Mouse (Mus musculus): Measurements from ENCODE around the gene Rbmxl2.

Gene Rbmxl2

DNA sequence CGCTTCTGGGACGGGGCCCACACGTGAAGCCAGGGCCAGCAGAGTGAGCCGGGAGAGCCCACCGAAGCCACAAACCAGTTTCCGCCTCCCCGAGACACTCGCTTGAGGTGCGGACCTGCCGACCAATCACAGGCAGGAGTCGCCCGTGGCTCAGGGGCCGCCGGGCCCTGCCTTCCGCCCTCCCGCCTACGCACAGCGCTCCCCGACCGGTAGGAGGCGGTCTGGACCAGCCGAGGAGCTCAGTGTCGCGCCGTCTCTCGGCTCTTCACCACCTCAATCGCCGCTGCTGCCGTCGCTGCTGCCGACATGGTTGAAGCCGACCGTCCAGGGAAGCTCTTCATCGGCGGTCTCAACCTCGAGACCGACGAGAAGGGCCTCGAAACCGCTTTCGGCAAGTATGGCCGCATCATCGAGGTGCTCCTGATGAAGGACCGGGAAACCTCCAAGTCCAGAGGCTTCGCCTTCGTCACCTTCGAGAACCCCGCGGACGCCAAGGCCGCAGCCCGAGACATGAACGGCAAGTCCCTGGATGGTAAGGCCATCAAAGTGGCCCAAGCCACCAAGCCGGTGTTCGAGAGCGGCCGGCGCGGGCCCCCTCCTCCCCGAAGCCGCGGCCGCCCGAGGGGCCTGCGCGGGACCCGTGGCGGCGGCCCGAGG, at the start of gene Rbmxl2:
Gene Rbmxl2 (plus strand): TSS at position 242 of the 657 bp plus-strand sequence.
- no peak for ATAC-seq (ENCODE audit: low TSS enrichment)

DNA sequence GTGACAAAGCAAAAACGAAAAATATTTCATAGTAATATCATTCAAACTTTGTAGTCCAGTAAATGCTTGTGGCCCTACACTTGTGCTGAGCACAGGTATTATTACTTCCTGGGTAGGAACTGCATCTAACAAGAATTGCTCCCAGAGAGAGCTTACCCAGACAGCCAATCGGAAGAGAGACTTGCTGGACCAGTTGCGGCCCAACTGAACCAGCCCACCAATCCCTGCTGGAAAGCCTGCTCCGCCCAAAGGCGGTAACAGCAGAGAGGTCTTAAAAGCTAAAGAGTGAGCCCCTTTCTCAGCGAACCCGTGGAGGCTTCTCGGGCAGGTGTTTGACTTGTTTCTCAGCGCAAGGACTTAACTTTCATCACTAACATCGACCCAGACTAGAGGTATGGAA, 42.6 kb upstream of the Rbmxl2 start, which contains the start of gene Nlrp14:
Gene Nlrp14 (plus strand): TSS at position 301 of the 400 bp plus-strand sequence.
- ATAC-seq (ENCODE audit: low TSS enrichment): no peak

DNA sequence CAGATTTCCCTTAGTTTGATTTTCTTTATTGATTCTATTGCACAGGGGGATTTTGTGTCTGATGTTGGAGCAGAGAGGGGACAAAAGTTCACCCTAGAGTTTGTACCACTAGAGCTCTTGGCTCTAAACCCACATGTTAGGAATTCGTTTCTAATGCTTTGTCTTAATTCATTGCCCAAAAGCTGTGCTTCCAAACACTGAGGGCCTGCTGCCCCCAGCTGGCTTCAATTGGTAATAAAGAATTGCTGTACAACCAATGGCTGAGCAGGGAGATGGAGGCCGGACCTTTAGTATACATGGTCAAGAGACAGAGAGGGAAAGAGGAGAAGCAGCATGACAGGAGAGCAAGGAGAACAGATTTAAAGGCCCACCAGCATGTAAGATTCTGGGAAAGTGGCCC, 28.8 kb upstream of the Rbmxl2 start:
- ATAC-seq (ENCODE audit: low TSS enrichment): no peak

DNA sequence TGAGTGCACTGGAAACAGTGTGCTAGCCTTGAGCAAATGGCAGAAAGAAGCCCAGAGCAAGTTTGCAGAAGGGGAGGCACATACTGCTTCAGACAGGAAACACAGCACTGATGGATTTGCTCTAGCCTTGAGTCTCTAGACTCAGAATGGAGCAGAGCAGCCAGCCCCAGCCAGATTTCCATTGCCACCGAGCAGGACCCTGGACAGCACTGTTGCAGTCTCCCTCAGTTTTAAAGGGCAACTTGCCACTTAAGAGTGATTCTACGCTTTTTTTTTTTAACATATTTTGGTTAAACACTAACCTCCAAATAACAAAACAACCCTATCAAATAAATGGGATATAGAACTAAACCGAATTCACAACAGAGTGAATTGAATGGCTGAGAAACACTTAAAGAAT, 7.4 kb upstream of the Rbmxl2 start:
- ATAC-seq (ENCODE audit: low TSS enrichment): no peak

DNA sequence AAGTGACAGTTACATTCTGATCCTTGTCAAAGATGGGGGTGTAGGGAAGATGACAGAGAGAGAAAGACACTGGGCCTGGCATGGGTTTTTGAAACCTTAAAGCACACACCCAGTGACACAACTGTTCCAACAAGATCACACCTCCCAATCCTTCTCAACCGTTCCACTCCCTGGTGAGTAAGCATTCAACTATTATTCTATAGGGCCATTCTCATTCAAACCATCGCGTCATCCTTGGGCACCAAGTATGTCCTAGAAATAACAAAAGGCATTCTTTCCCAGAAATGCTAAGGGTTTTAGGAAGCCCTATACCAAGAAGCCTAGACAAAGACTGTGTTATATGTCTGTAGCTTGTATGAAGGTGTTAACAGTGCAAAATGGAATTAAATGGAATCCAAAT, 1.4 kb upstream of the Rbmxl2 start:
- ATAC-seq (ENCODE audit: low TSS enrichment): no peak

DNA sequence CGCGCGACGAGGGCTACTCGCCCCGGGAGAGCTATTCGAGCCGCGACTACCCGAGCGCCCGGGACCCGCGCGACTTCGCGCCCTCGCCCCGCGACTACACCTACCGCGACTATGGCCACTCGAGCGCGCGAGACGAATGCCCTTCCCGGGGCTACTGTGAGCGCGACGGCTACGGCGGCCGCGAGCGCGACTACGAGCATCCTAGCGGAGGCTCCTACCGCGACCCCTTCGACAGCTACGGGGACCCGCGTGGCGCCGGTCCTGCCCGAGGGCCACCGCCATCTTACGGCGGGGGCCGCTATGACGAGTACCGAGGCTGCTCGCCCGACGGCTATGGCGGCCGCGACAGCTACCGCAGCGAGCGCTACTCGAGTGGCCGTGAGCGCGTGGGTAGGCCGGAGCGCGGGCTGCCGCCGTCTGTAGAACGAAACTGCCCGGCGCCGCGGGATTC, 906 bp downstream of the Rbmxl2 start:
- no peak for ATAC-seq (ENCODE audit: low TSS enrichment)

DNA sequence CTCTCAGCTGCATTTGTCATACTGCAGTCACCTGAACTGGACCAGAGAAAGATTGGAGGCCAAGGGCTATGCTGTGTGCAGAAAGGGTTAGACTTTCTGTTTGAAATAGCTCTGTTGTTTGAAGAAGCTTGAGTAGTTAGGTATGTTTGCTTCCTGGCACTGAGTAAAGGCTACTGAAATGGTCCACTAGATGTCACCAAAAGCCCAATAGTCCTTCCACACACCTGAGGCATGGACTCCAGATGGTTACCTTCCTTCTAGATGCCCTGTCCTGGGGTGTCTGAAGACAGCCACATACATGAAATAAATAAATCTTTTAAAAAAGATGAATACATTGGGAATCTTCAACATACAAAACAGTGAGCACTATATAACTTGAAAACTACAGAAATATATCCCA, 6.5 kb downstream of the Rbmxl2 start:
- peak; percentile 64; the same call in 1 of the 2 replicates for ATAC-seq (ENCODE audit: low TSS enrichment)

DNA sequence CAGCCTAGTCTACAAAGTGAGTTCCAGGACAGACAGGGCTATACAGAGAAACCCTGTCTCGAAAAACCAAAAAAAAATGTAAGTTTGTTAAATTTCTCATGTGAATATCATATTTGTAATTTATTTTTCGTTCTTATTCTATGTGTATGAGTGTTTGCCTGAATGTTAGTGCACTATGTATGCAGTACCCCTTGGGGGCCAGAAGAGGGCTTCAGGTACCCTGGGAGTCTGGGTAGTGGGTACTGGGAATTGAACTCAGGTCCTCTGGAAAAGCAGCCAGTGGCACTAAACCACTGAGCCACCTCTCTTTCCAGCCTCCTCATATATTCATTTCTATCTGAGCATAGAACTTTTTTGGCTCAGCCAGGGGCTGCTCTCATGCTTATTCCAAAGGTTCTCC, 7.6 kb downstream of the Rbmxl2 start:
- no peak for ATAC-seq (ENCODE audit: low TSS enrichment)

DNA sequence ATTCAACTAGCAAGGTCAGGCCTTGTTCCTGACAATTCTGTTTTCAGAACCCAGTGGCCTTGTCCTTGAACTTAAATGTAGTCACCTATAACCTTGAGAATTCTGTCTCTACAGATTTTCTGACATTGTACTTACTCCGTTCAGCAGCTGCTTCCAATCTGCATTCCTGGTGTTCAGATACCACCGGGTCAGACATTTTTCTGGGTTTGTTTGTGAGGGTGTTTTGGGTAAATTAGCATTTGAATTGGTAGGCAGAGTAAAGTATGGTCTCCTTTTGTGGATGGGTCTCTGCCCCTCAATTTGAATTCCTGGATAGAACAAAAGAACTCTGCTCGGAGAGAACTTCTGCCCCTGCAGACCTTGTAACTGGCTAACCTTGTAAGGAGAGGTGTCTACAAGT, 27.6 kb downstream of the Rbmxl2 start:
- ATAC-seq (ENCODE audit: low TSS enrichment): no peak

DNA sequence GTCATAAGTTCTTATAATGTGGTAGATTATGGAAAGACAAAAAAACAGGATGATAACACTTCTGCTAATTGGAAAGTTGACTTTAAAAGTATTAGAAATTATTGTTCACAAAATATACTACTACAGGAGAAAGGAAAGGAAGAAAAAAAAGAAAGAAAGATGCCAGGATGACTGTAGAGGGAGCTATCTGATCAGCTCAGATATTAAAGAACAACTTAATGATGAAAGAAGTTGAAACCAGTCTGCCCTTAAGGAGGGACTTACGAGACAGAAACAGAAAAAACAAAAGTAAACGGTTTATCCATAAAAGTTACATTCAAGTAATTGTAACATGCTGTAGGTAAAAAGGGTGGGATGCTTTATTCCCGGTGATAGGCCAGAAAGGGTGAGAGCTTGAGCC, 28.3 kb downstream of the Rbmxl2 start:
- ATAC-seq (ENCODE audit: low TSS enrichment): no peak

DNA sequence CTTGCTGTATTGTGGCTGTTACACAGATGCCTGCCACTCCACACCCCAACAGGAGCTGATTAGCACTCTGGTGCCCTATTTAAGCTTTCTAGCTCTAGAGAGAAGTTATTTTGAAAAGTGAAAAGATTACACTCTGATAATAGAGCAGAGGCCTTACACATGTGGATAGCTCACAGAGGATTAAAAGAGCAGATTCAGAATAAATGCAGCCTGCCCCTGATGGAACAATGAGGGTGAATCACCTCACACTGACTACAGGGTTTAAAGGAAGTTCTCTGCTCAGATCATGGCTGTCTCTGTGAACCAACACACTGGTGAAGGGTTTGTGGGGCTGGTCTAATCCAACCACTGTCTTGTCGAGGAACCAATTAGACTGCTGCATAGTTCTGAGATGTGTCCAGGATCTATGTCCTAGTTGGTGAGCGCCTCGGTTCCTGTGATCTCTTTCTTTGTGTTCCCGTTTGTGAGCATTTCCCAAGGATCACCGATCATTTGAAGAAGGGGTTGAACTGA, 32.2 kb downstream of the Rbmxl2 start:
- ATAC-seq (ENCODE audit: low TSS enrichment): no peak

DNA sequence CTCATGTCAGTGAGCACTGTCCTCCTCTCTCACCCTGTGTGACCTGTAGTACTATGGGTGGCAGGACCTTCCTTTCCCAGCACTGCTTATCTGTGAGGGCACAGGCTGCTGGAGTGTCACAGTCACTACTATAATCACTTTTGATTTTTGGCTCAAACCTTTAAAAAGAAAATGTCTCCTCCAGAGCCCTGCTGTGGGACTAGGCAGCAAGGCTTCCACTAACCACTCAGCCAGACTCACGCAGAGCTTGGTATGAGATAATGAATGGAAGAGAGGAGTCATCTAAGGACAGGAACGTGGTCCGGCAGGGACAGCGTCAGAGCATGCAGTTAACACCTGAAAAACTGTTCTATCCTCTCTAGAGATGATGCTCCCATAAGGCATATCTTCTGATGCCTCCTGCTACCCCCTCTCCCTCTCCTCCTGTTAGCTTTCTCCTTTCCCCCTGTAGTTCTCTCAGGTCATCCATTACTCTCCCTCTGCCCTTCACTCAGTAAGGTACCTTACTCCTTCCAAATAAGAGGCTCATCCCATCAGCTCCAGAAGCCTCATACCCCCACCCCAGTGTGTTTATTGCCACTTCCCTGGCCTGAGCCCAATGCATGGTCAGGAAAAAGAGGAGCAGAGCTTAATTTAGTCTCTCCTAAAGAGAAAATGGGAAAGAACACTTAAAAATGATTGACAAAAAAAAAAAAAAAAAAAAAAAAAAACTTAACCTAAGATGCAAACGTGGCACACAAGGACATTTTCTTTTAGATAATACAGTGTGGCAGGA, 41.2 kb downstream of the Rbmxl2 start:
- ATAC-seq (ENCODE audit: low TSS enrichment): no peak

DNA sequence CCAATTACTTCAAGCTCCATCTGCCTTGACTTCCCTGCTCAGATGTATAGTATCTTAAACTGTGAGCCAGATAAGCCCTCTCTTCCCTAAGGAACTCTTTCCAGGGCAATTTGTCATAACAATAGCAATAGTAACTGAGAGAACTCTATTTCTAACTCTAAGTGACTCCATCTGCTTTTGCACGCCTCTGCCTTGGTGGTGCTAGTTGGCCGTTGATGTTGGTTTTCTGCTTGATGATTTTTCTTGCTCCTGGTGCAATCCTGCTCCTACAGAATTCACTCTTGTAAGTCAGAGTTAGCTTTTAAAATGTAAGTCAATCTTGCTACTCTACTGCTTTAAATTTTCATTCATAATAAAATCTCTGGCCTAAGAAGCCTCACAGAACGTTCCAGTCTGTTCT, 44.1 kb downstream of the Rbmxl2 start:
- ATAC-seq (ENCODE audit: low TSS enrichment): peak; percentile 85

DNA sequence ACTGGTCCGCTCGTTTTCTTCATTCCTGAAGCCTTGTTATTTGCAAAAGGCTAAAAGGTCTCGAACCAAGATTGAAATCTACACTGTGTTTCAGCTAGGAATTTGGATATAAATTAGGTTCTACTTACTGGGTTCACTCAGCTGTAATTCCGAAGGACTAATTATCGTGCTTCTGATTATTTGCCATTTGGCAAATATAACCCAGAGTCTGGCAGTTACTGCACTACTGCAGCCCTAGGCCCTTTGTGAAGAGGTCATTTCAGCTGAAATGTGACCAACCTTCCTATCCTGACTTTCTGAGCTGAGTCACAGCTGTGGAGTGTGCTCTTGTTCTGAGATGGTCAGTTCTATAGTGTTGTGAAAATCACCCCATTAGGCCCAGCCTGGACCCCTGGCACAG, 50.7 kb downstream of the Rbmxl2 start:
- no peak for ATAC-seq (ENCODE audit: low TSS enrichment)
